Mouse (Mus musculus) ovary, adult 10 weeks (tissue): Measurements from ENCODE around the gene Eps8. TPM values are rescaled to one million over a fixed set of nuclear protein-coding genes. Genes with fewer than 3 reads are reported as not detected.

ENCODE experiments used
- polyA plus RNA-seq: library from polyadenylated mRNA; stranded (reverse); fragments of 350-450 nt; fragmentation: Illumina TruSeq; extraction: RNeasy Lipid Tissue Mini Kit (QIAGEN cat#74804); gene quantifications from one replicate; pipeline ENCODE4 v1.2.3, GENCODE M21; 2014

The Eps8 gene
- polyA plus RNA-seq: 44.2 TPM

GRCm38 (mm10) chr6:137654776-137655175 is at the start of gene Eps8:
Gene Eps8, minus strand, starts transcription at chr6:137654876.

Other genes starting within 250 kb of the Eps8 start
- 264 TPM for gene Strap, start 80.2 kb upstream of the Eps8 start, polyA plus RNA-seq
- gene Dera, start 99.7 kb upstream of the Eps8 start, polyA plus RNA-seq: 34.7 TPM